Mouse (Mus musculus): ENCODE results near the gene Foxn2.

Foxn2 gene

GRCm38 (mm10) chr17:88493551-88493950 is 53.0 kb downstream of the Foxn2 start:
- DNase-seq (ENCODE audit: low spot score), result no peak

GRCm38 (mm10) chr17:88494121-88494771 is 53.7 kb downstream of the Foxn2 start:
- no peak for DNase-seq (ENCODE audit: low spot score)

- DNase-seq (ENCODE audit: low spot score), result no peak
Measured at GRCm38 (mm10) chr17:88494772-88495132, 54.2 kb downstream of the Foxn2 start.

GRCm38 (mm10) chr17:88498090-88498682 is 57.7 kb downstream of the Foxn2 start:
- DNase-seq (ENCODE audit: low spot score), result no peak

- no peak for DNase-seq (ENCODE audit: low spot score)
Measured at GRCm38 (mm10) chr17:88504056-88504455, 63.5 kb downstream of the Foxn2 start.

- DNase-seq (ENCODE audit: low spot score), result no peak
Measured at GRCm38 (mm10) chr17:88505275-88505723, 64.8 kb downstream of the Foxn2 start.

- no peak for DNase-seq (ENCODE audit: low spot score)
Measured at GRCm38 (mm10) chr17:88505941-88506340, 65.4 kb downstream of the Foxn2 start.

- no peak for DNase-seq (ENCODE audit: low spot score)
Measured at GRCm38 (mm10) chr17:88507376-88507775, 66.9 kb downstream of the Foxn2 start.

GRCm38 (mm10) chr17:88508846-88509508 is 68.5 kb downstream of the Foxn2 start:
- DNase-seq (ENCODE audit: low spot score), result peak; percentile 88

- DNase-seq (ENCODE audit: low spot score), result no peak
Measured at GRCm38 (mm10) chr17:88509999-88510398, 69.5 kb downstream of the Foxn2 start.

GRCm38 (mm10) chr17:88511095-88511551 is 70.6 kb downstream of the Foxn2 start:
- peak; percentile 88 for DNase-seq (ENCODE audit: low spot score)

GRCm38 (mm10) chr17:88516477-88516876 is 76.0 kb downstream of the Foxn2 start:
- DNase-seq (ENCODE audit: low spot score), result no peak

- no peak for DNase-seq (ENCODE audit: low spot score)
Measured at GRCm38 (mm10) chr17:88527781-88528180, 87.3 kb downstream of the Foxn2 start.

GRCm38 (mm10) chr17:88529519-88530235 is 89.2 kb downstream of the Foxn2 start, which contains the start of gene Ppp1r21:
Gene Ppp1r21, plus strand, starts transcription at chr17:88530118.
- peak; percentile 99 for DNase-seq (ENCODE audit: low spot score)

- no peak for DNase-seq (ENCODE audit: low spot score)
Measured at GRCm38 (mm10) chr17:88530236-88530619, 89.7 kb downstream of the Foxn2 start.

GRCm38 (mm10) chr17:88530667-88531066 is 90.2 kb downstream of the Foxn2 start:
- no peak for DNase-seq (ENCODE audit: low spot score)

- DNase-seq (ENCODE audit: low spot score), result no peak
Measured at GRCm38 (mm10) chr17:88531176-88531575, 90.7 kb downstream of the Foxn2 start.

GRCm38 (mm10) chr17:88537842-88538430 is 97.4 kb downstream of the Foxn2 start:
- DNase-seq (ENCODE audit: low spot score), result no peak
